Mouse (Mus musculus) liver, embryonic 14.5 days (tissue): ENCODE data around the gene Iqca. TPM values are rescaled to one million over a fixed set of nuclear protein-coding genes. Genes with fewer than 3 reads are reported as not detected.

Experiments
- ATAC-seq: fragments of 200-750 bp; cut with Nextera tagmentation; 2 replicates; pipeline ENCODE4 v1.8.0; 2017; ENCODE audit warnings: moderate number of reproducible peaks, mild to moderate bottlenecking, moderate library complexity; ENCODE audit not compliant: insufficient read depth
- DNase-seq, 3 experiments: peaks; one replicate each; pipeline ENCODE4 v3.0.0-alpha.2; 2012 to 2013; ENCODE audit warnings: low read depth in 3 of 3, low spot score in 3 of 3
- H3K27ac ChIP-seq: fragments of 300-500 bp; sonication (generic); 2 replicates; pipeline ENCODE4 v1.5.1; 2014; ENCODE audit warnings: moderate library complexity, mild to moderate bottlenecking, control low read depth, inconsistent platforms
- H3K27me3 ChIP-seq: fragments of 300-500 bp; sonication (generic); 2 replicates; pipeline ENCODE4 v1.6.1; 2014; ENCODE audit warnings: mild to moderate bottlenecking, low read length, moderate library complexity; ENCODE audit not compliant: control insufficient read depth, insufficient read depth
- H3K36me3 ChIP-seq: fragments of 300-500 bp; sonication (generic); replicated peaks from 2 replicates; pipeline ENCODE4 v1.6.1; 2014; ENCODE audit warnings: low read depth; ENCODE audit not compliant: control insufficient read depth, insufficient read depth
- H3K4me1 ChIP-seq, 2 experiments: fragments of 200-500 bp in 1 of 2; fragments of 300-500 bp in 1 of 2; sonication (generic) in 1 of 2; replicated peaks; 2 replicates each; pipeline ENCODE4 v1.6.1; 2012 to 2014; ENCODE audit warnings: antibody characterized with exemption in 1 of 2, inconsistent platforms in 1 of 2, low read length in 1 of 2; ENCODE audit not compliant: control insufficient read depth in 2 of 2, insufficient read depth in 2 of 2
- H3K4me2 ChIP-seq: fragments of 300-500 bp; sonication (generic); 2 replicates; pipeline ENCODE4 v1.6.1; 2014; ENCODE audit warnings: low read depth, mild to moderate bottlenecking, control low read depth, moderate library complexity
- H3K4me3 ChIP-seq, 2 experiments: fragments of 200-500 bp in 1 of 2; fragments of 300-500 bp in 1 of 2; sonication (generic) in 1 of 2; 2 replicates each; pipeline ENCODE4 v1.5.1; 2012 to 2014; ENCODE audit warnings: low read depth in 2 of 2, low read length in 2 of 2, mild to moderate bottlenecking in 2 of 2, control low read depth in 1 of 2, inconsistent platforms in 1 of 2, moderate library complexity in 1 of 2; ENCODE audit not compliant: insufficient read depth in 1 of 2
- H3K9ac ChIP-seq: fragments of 300-500 bp; sonication (generic); replicated peaks from 2 replicates; pipeline ENCODE4 v1.6.1; 2014; ENCODE audit warnings: mild to moderate bottlenecking, control low read depth, moderate library complexity
- H3K9me3 ChIP-seq: fragments of 300-500 bp; sonication (generic); 2 replicates; pipeline ENCODE4 v1.6.1; 2016; ENCODE audit warnings: low read length, mixed read lengths; ENCODE audit not compliant: control insufficient read depth
- CTCF ChIP-seq: IDR thresholded peaks from 2 replicates; pipeline ENCODE4 v1.5.1; 2016; ENCODE audit warnings: antibody characterized with exemption, low read depth, control low read depth
- EP300 ChIP-seq: IDR thresholded peaks from 2 replicates; pipeline ENCODE4 v1.6.1; 2016; ENCODE audit warnings: antibody characterized with exemption, low read depth
- WGBS: fragments of 180-500 bp; shearing (Covaris S2); extraction: QIAGEN DNeasy Blood & Tissue Kit; methylation state at CpG from one replicate; pipeline ENCODE4 v1.1.7; 2014; ENCODE audit not compliant: insufficient replicate concordance; 5-methylcytosine and 5-hydroxymethylcytosine counted together
- polyA plus RNA-seq, 2 experiments: library from polyadenylated mRNA; depleted of rRNA in 1 of 2; stranded (reverse) in 1 of 2; unstranded in 1 of 2; fragments of >200 nt; fragmentation: Nextera tagmentation in 1 of 2; extraction: Ambion mirVana in 1 of 2; gene quantifications; 2 replicates each; pipeline versions ENCODE4 v1.2.1 to v1.2.3; 2012 to 2014

Gene Iqca
- polyA plus RNA-seq, 2 experiments, result 0.04 to 0.29 TPM

GRCm38 (mm10) chr1:89992256-89992655, 160.9 kb downstream of the Iqca start:
- no peak overlapping the region for H3K4me3 ChIP-seq

More at GRCm38 (mm10) chr1:89992256-89992655, 160.9 kb downstream of the Iqca start:
- ATAC-seq (no peak), DNase-seq (no peak)
- Histone ChIP-seq H3K9me3 (no peaks in the 10 kb centered on the region), H3K27ac (no peak overlapping the region), H3K4me2 (no peak overlapping the region), H3K27me3 (peaks cover 17% of the 10 kb centered on the region), H3K36me3 (no peaks in the 10 kb centered on the region), H3K9ac (no peak overlapping the region), H3K4me1 (no peaks in the 10 kb centered on the region)
- TF ChIP-seq CTCF (no peak), EP300 (no peak)
- WGBS, result 4% methylated on average over 25 of the region's 25 CpGs

Other genes with a start within 250 kb of the Iqca start
- gene Gbx2, start 222.2 kb downstream of the Iqca start, polyA plus RNA-seq (2012; rRNA removed), result 0.55 and 0.73 TPM in 2 replicates
- 0.58 and 0.63 TPM in 2 replicates for gene Gbx2, start 222.2 kb downstream of the Iqca start, polyA plus RNA-seq (2014; fragmentation: Nextera tagmentation; extraction: Ambion mirVana)
- gene Asb18, start 138.7 kb downstream of the Iqca start, polyA plus RNA-seq (2012; rRNA removed), result not detected in 2 replicates
- not detected in 2 replicates for gene Asb18, start 138.7 kb downstream of the Iqca start, polyA plus RNA-seq (2014; fragmentation: Nextera tagmentation; extraction: Ambion mirVana)
- gene Ackr3, start 50.6 kb upstream of the Iqca start, polyA plus RNA-seq (2012; rRNA removed), result 3.3 and 3.7 TPM in 2 replicates
- 1.9 and 2.1 TPM in 2 replicates for gene Ackr3, start 50.6 kb upstream of the Iqca start, polyA plus RNA-seq (2014; fragmentation: Nextera tagmentation; extraction: Ambion mirVana)